Mouse (Mus musculus) CH12.LX (cell line): Measurements from ENCODE around the gene Mrrf. TPM values are rescaled to one million over a fixed set of nuclear protein-coding genes. Genes with fewer than 3 reads are reported as not detected.
"Not testable (repeated sequence)": the region's sequence is repeated elsewhere in the genome, so short reads cannot be mapped to it uniquely, and the experiment has no call there.

Experiments used
- DNase-seq: peaks from one replicate; pipeline ENCODE4 v3.0.0-alpha.2; 2013; ENCODE audit errors: extremely low read depth
- H3K27ac ChIP-seq: 2 replicates; pipeline ENCODE4 v1.5.1; 2012; ENCODE audit warnings: low read depth, mild to moderate bottlenecking, control low read depth, moderate library complexity; ENCODE audit not compliant: insufficient read depth
- H3K27me3 ChIP-seq: replicated peaks from 2 replicates; pipeline ENCODE3; 2012; ENCODE audit warnings: inconsistent platforms
- H3K36me3 ChIP-seq, 2 experiments: replicated peaks in 1 of 2; 2 replicates each; pipeline versions ENCODE3 to v1.6.1; 2012; ENCODE audit warnings: inconsistent platforms in 1 of 2, low read length in 1 of 2, mild to moderate bottlenecking in 1 of 2, mixed read lengths in 1 of 2, moderate library complexity in 1 of 2; ENCODE audit not compliant: control insufficient read depth in 1 of 2, insufficient read depth in 1 of 2
- H3K4me1 ChIP-seq, 2 experiments: 2 replicates each; pipeline ENCODE4 v1.6.1; 2012; ENCODE audit warnings: inconsistent platforms in 1 of 2, moderate library complexity in 1 of 2; ENCODE audit not compliant: insufficient read depth in 2 of 2, control insufficient read depth in 1 of 2
- H3K4me2 ChIP-seq: 2 replicates; pipeline ENCODE4 v1.6.1; 2012; ENCODE audit warnings: low read depth, mild to moderate bottlenecking, control low read depth; ENCODE audit not compliant: poor library complexity, insufficient read depth, severe bottlenecking
- H3K4me3 ChIP-seq, 3 experiments: fragments of 150-350 bp in 1 of 3; sonication (generic) in 1 of 3; replicated peaks in 1 of 3; 2 replicates each; pipeline versions ENCODE3 to v1.5.1; 2011 to 2012; ENCODE audit warnings: low read depth in 2 of 3, low read length in 2 of 3, mild to moderate bottlenecking in 2 of 3, moderate library complexity in 2 of 3, control low read depth in 1 of 3, improper control_type of control experiment in 1 of 3, inconsistent platforms in 1 of 3, mixed read lengths in 1 of 3; ENCODE audit not compliant: poor library complexity in 1 of 3
- H3K79me2 ChIP-seq: replicated peaks from 2 replicates; pipeline ENCODE4 v1.6.1; 2012; ENCODE audit warnings: mild to moderate bottlenecking, moderate library complexity; ENCODE audit not compliant: control insufficient read depth, poor library complexity, insufficient read depth, severe bottlenecking; ENCODE audit errors: extremely low read depth
- H3K9ac ChIP-seq: 2 replicates; pipeline ENCODE4 v1.6.1; 2012; ENCODE audit warnings: low read depth, mild to moderate bottlenecking, control low read depth, moderate library complexity; ENCODE audit not compliant: insufficient read depth
- H3K9me3 ChIP-seq: replicated peaks from 2 replicates; pipeline ENCODE3; 2012; ENCODE audit warnings: low read length, inconsistent platforms, mixed read lengths
- BHLHE40 ChIP-seq: IDR thresholded peaks from 2 replicates; pipeline ENCODE4 v1.6.1; 2011; ENCODE audit warnings: mild to moderate bottlenecking, low read depth, low read length, improper control_type of control experiment
- CHD2 ChIP-seq: IDR thresholded peaks from 2 replicates; pipeline ENCODE4 v1.6.1; 2011; ENCODE audit warnings: low read length, improper control_type of control experiment
- CTCF ChIP-seq, 2 experiments: IDR thresholded peaks in 1 of 2; conservative IDR thresholded peaks in 1 of 2; 2 replicates each; pipeline ENCODE4 v1.5.1; 2011 to 2012; ENCODE audit warnings: low read depth in 2 of 2, low read length in 2 of 2, improper control_type of control experiment in 1 of 2, inconsistent platforms in 1 of 2, mild to moderate bottlenecking in 1 of 2, moderate library complexity in 1 of 2
- ELF1 ChIP-seq: IDR thresholded peaks from 2 replicates; pipeline ENCODE4 v1.6.1; 2014; ENCODE audit warnings: low read depth, mild to moderate bottlenecking, inconsistent platforms, low read length, improper control_type of control experiment
- EP300 ChIP-seq: IDR thresholded peaks from 2 replicates; pipeline ENCODE4 v1.6.1; 2011; ENCODE audit warnings: low read length, improper control_type of control experiment
- ETS1 ChIP-seq: conservative IDR thresholded peaks from 2 replicates; pipeline ENCODE4 v1.6.1; 2012; ENCODE audit warnings: low read depth, mild to moderate bottlenecking, inconsistent platforms, low read length, improper control_type of control experiment, moderate library complexity
- HCFC1 ChIP-seq: IDR thresholded peaks from 2 replicates; pipeline ENCODE4 v1.6.1; 2012; ENCODE audit warnings: low read depth, mild to moderate bottlenecking, inconsistent platforms, low read length, improper control_type of control experiment
- JUN ChIP-seq: IDR thresholded peaks from 2 replicates; pipeline ENCODE4 v1.6.1; 2011; ENCODE audit warnings: low read depth, mild to moderate bottlenecking, low read length, improper control_type of control experiment, moderate library complexity; ENCODE audit not compliant: insufficient read depth
- JUND ChIP-seq: conservative IDR thresholded peaks from 2 replicates; pipeline ENCODE4 v1.6.1; 2011; ENCODE audit warnings: low read depth, low read length, improper control_type of control experiment
- KAT2A ChIP-seq: IDR thresholded peaks from 2 replicates; pipeline ENCODE4 v1.6.1; 2012; ENCODE audit warnings: low read length, improper control_type of control experiment, inconsistent platforms; ENCODE audit not compliant: insufficient replicate concordance
- MAFK ChIP-seq: IDR thresholded peaks from 2 replicates; pipeline ENCODE4 v1.6.1; 2011; ENCODE audit warnings: low read length, improper control_type of control experiment; ENCODE audit not compliant: insufficient replicate concordance
- MAX ChIP-seq: IDR thresholded peaks from 2 replicates; pipeline ENCODE4 v1.6.1; 2011; ENCODE audit warnings: low read length, improper control_type of control experiment
- MEF2A ChIP-seq: IDR thresholded peaks from 2 replicates; pipeline ENCODE4 v1.6.1; 2014; ENCODE audit warnings: low read depth, mild to moderate bottlenecking, inconsistent platforms, low read length, improper control_type of control experiment, borderline replicate concordance
- MYC ChIP-seq: IDR thresholded peaks from 2 replicates; pipeline ENCODE4 v1.6.1; 2011; ENCODE audit warnings: low read depth, mild to moderate bottlenecking, improper control_type of control experiment, low read length
- NELFE ChIP-seq: IDR thresholded peaks from 2 replicates; pipeline ENCODE4 v1.6.1; 2011; ENCODE audit warnings: low read depth, low read length, improper control_type of control experiment
- NRF1 ChIP-seq: IDR thresholded peaks from 2 replicates; pipeline ENCODE4 v1.6.1; 2014; ENCODE audit warnings: low read depth, mild to moderate bottlenecking, inconsistent platforms, low read length, improper control_type of control experiment, moderate library complexity
- PAX5 ChIP-seq: IDR thresholded peaks from 2 replicates; pipeline ENCODE4 v1.6.1; 2012; ENCODE audit warnings: low read length, inconsistent platforms, mixed read lengths
- POLR2A ChIP-seq: IDR thresholded peaks from 2 replicates; pipeline ENCODE4 v1.6.1; 2011; ENCODE audit warnings: low read depth, mild to moderate bottlenecking, improper control_type of control experiment, low read length
- POLR2AphosphoS2 ChIP-seq: IDR thresholded peaks from 2 replicates; pipeline ENCODE4 v1.6.1; 2011; ENCODE audit warnings: low read depth, low read length, improper control_type of control experiment
- SMC3 ChIP-seq: IDR thresholded peaks from 2 replicates; pipeline ENCODE4 v1.6.1; 2011; ENCODE audit warnings: low read depth, low read length, improper control_type of control experiment
- TCF12 ChIP-seq: IDR thresholded peaks from 2 replicates; pipeline ENCODE4 v1.6.1; 2014; ENCODE audit warnings: low read depth, mild to moderate bottlenecking, inconsistent platforms, low read length, improper control_type of control experiment
- UBTF ChIP-seq: IDR thresholded peaks from 2 replicates; pipeline ENCODE4 v1.6.1; 2012; ENCODE audit warnings: low read depth, mild to moderate bottlenecking, inconsistent platforms, low read length, improper control_type of control experiment, moderate library complexity
- USF1 ChIP-seq: IDR thresholded peaks from 2 replicates; pipeline ENCODE4 v1.6.1; 2014; ENCODE audit warnings: low read depth, mild to moderate bottlenecking, inconsistent platforms, low read length, improper control_type of control experiment
- USF2 ChIP-seq: conservative IDR thresholded peaks from 2 replicates; pipeline ENCODE4 v1.6.1; 2011; ENCODE audit warnings: low read depth, low read length, improper control_type of control experiment
- ZC3H11A ChIP-seq: IDR thresholded peaks from 2 replicates; pipeline ENCODE4 v1.6.1; 2012; ENCODE audit warnings: low read depth, mild to moderate bottlenecking, inconsistent platforms, low read length, improper control_type of control experiment
- ZKSCAN1 ChIP-seq: IDR thresholded peaks from 2 replicates; pipeline ENCODE4 v1.6.1; 2012; ENCODE audit warnings: low read depth, inconsistent platforms, low read length, improper control_type of control experiment, borderline replicate concordance
- ZMIZ1 ChIP-seq: IDR thresholded peaks from 2 replicates; pipeline ENCODE4 v1.6.1; 2012; ENCODE audit warnings: low read depth, mild to moderate bottlenecking, inconsistent platforms, low read length, improper control_type of control experiment
- dilution Hi-C: fragments of 300-500 bp; cut with MboI; formaldehyde crosslinking; loops from 2 replicates; pipeline ENCODE4 v1.14.3; 2020; ENCODE audit warnings: low sequenced_read_pairs; ENCODE audit not compliant: extremely low pct_unique_long_range_greater_than_20kb, extremely low pct_ligation_motif_present
- in situ Hi-C: fragments of 300-500 bp; cut with MboI; formaldehyde crosslinking; loops from 3 replicates; pipeline ENCODE4 v1.14.3; 2019; ENCODE audit warnings: low sequenced_read_pairs, low pct_ligation_motif_present, low pct_unique_long_range_greater_than_20kb, mixed read lengths
- polyA plus RNA-seq: library from polyadenylated mRNA; unstranded; fragments of >175 nt; gene quantifications from 2 replicates; pipeline ENCODE4 v1.2.1, GENCODE M21; 2012; ENCODE audit warnings: low read depth; ENCODE audit not compliant: insufficient read length
- total RNA-seq, 2 experiments: library from RNA; depleted of rRNA; stranded (reverse); fragments of 300-350 nt in 1 of 2; fragments of >200 nt in 1 of 2; gene quantifications; 2 replicates each; pipeline ENCODE4 v1.2.3; 2012 to 2014

Gene Mrrf
- total and polyA plus RNA-seq, 3 experiments: 17.2 to 22.2 (median 20.9) TPM

DNA sequence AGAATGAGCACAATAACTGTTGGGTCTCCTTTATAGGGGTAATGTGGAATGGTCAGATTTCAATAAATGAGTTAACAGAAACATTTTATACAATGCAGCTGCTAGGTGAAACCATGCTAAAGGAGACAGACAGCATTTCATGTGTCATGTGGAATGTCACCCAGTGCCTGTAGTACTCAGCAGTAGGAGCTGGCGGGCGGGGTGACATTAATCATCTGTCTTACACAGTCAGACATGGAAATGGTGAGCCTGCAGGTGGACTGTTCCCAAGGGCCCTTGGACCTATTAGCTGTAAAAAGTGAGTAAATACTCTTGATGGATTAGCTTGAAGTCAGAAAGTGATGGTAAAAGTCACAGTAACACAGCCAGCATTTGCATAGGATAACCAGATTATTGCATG lies 48.0 kb downstream of the Mrrf start:
- H3K4me1 ChIP-seq: no peaks in the 10 kb centered on the region; a peak in 1 of 4 replicates
- H3K27me3 ChIP-seq: no peaks in the 10 kb centered on the region
- H3K27ac ChIP-seq: no peak overlapping the region
- no peak for DNase-seq
- no peak overlapping the region for H3K4me3 ChIP-seq
- TF ChIP-seq ETS1: no peak
- no peak for TF ChIP-seq SMC3
- no peak for TF ChIP-seq ZKSCAN1
- no peak for TF ChIP-seq MYC
- no peak for TF ChIP-seq BHLHE40
- no peak for TF ChIP-seq ZC3H11A
- TF ChIP-seq TCF12: no peak
- TF ChIP-seq POLR2AphosphoS2: no peak
- TF ChIP-seq CTCF (conservative IDR thresholded peaks at IDR 0.05 in 1 of 2, IDR thresholded peaks at IDR 0.05 in 1 of 2; ENCODE audit: low read depth in 2 of 2, low read length in 2 of 2): no peak
- TF ChIP-seq ZMIZ1: no peak
- no peak for TF ChIP-seq USF1
- no peak for TF ChIP-seq NRF1
- dilution Hi-C loops (no loop called here), in situ Hi-C loops (no loop called here)
- H3K79me2 ChIP-seq: no peaks in the 10 kb centered on the region
- H3K9ac ChIP-seq: no peak overlapping the region
- no peak overlapping the region for H3K4me2 ChIP-seq
- H3K9me3 ChIP-seq: no peaks in the 10 kb centered on the region
- peaks cover 18 to 46% of the 10 kb centered on the region in 2 experiments for H3K36me3 ChIP-seq

DNA sequence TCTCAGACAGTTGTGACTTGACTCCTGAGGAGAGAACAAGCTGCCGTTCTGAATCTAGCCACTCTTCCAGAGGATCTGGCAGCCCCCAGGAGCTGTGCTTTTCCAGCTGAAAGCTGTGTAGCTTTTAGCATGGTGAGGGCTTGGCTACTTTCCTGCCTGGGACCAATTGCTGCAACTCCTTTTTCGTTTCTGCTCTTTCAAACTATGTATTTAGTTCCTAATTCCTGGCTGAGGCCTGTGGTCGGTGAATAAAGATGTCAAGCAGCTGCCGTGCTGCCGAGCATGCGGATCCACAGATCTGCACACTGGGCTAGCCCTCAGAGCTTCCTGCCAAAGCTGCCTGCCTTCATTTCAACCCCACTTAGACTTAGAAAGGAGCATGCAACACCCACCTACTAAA lies 48.7 kb downstream of the Mrrf start:
- Histone ChIP-seq H3K9me3 (no peaks in the 10 kb centered on the region), H3K79me2 (no peaks in the 10 kb centered on the region), H3K9ac (no peak overlapping the region), H3K27ac (no peak overlapping the region), H3K4me3 (no peak overlapping the region), H3K27me3 (no peaks in the 10 kb centered on the region), H3K36me3 (peaks cover 18 to 40% of the 10 kb centered on the region in 2 experiments), H3K4me2 (no peak overlapping the region), H3K4me1 (no peaks in the 10 kb centered on the region; a peak in 1 of 4 replicates)
- DNase-seq: no peak
- TF ChIP-seq USF2: no peak
- no peak for TF ChIP-seq MAX
- no peak for TF ChIP-seq MEF2A
- TF ChIP-seq CTCF (conservative IDR thresholded peaks at IDR 0.05 in 1 of 2, IDR thresholded peaks at IDR 0.05 in 1 of 2; ENCODE audit: low read depth in 2 of 2, low read length in 2 of 2): no peak
- TF ChIP-seq PAX5: no peak
- no peak for TF ChIP-seq ELF1
- TF ChIP-seq NELFE: no peak
- no peak for TF ChIP-seq KAT2A
- TF ChIP-seq BHLHE40: no peak
- no peak for TF ChIP-seq HCFC1
- no peak for TF ChIP-seq JUND
- TF ChIP-seq EP300: no peak
- TF ChIP-seq CHD2: no peak
- no peak for TF ChIP-seq UBTF
- TF ChIP-seq MAFK: no peak
- TF ChIP-seq POLR2A: no peak
- no peak for TF ChIP-seq JUN
- dilution Hi-C loops: no loop called here
- in situ Hi-C loops: no loop called here

DNA sequence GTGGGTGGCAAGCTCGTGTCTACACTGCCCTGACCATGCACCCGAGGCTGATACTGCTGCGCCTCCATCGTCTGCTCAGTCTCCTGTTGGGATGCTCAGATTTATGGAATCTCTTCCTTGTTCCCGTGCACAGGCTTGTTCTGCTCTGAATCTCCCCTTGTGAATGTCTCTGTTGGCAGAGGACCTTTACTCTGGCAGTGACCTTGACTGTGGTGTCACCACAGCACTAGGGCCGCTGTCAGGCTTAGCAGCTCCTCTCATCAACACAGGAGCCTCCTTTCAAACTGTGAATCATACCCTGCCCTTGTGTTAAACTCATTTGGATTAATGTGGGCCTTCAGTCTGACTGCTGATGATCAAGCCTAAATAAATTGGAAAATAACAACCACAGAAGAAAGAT lies 53.0 kb downstream of the Mrrf start:
- H3K4me3 ChIP-seq, H3K79me2 ChIP-seq, H3K4me1 ChIP-seq, H3K27me3 ChIP-seq, DNase-seq, H3K9ac ChIP-seq, dilution Hi-C loops, H3K4me2 ChIP-seq, H3K9me3 ChIP-seq, H3K27ac ChIP-seq, in situ Hi-C loops: not testable (repeated sequence)
- H3K36me3 ChIP-seq: peaks cover 4 to 36% of the 10 kb centered on the region in 2 experiments
